Mouse (Mus musculus): ENCODE results near the gene Dcaf15. TPM values are rescaled to one million over a fixed set of nuclear protein-coding genes. Genes with fewer than 3 reads are reported as not detected.

Gene Dcaf15
- polyA plus RNA-seq, 1 experiment from 2014 or later, result 6.9 TPM

DNA sequence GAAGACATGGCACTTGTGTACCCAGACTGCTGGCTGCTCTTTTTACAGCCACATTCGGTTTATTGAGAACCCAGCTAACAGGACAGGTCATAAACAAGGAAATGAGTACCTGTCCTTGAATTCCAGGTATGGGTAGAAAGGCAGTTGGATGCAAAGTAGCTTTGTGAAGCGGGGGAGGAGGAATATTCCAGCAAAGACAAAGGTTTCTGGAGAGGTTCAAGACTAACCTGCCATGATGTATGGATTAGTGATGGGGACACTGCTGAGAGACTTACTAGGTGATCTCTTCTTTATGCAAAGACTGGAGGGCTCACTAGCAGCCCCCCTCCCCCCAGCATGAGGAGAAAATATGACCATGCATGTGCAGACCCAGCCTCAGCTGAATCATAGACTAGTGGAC, 1.1 kb upstream of the Dcaf15 start:
- Histone ChIP-seq H3K27ac (ENCODE audit: low read length) (no peak overlapping the region), H3K4me3 (ENCODE audit: low read length) (no peak overlapping the region), H3K27me3 (ENCODE audit: control insufficient read depth, insufficient read depth, low read depth, low read length) (no peaks in the 10 kb centered on the region), H3K4me2 (ENCODE audit: low read depth, low read length) (no peak overlapping the region), H3K9ac (ENCODE audit: low read length) (no peak overlapping the region), H3K4me1 (replicated peaks; ENCODE audit: control insufficient read depth, insufficient read depth, low read length) (peaks cover 11% of the 10 kb centered on the region), H3K9me3 (ENCODE audit: control insufficient read depth, low read length) (no peaks in the 10 kb centered on the region), H3K36me3 (ENCODE audit: control insufficient read depth, insufficient read depth, low read length) (peaks cover 10% of the 10 kb centered on the region)
- WGBS, result 80% methylated on average over 2 of the region's 2 CpGs
- no peak for ATAC-seq (ENCODE audit: low read depth)

- no peaks in the 10 kb centered on the region for H3K27me3 ChIP-seq (ENCODE audit: control insufficient read depth, insufficient read depth, low read depth, low read length)
- peak overlapping the region; percentile 78 for H3K4me2 ChIP-seq (ENCODE audit: low read depth, low read length)
- H3K9me3 ChIP-seq (ENCODE audit: control insufficient read depth, low read length), result no peaks in the 10 kb centered on the region
- H3K36me3 ChIP-seq (ENCODE audit: control insufficient read depth, insufficient read depth, low read length), result peaks cover 10% of the 10 kb centered on the region
- peaks cover 11% of the 10 kb centered on the region for H3K4me1 ChIP-seq (replicated peaks; ENCODE audit: control insufficient read depth, insufficient read depth, low read length)
- peak overlapping the region; percentile 77 for H3K4me3 ChIP-seq (ENCODE audit: low read length)
- WGBS, result 2% methylated on average over 13 of the region's 29 CpGs
- H3K27ac ChIP-seq (ENCODE audit: low read length), result peak overlapping the region; percentile 88
- H3K9ac ChIP-seq (ENCODE audit: low read length), result peak overlapping the region; percentile 90
- ATAC-seq (ENCODE audit: low read depth), result peak; percentile 79
These were observed 347 bp downstream of the Dcaf15 start for GRCm38 (mm10) chr8:84104221-84104620.

DNA sequence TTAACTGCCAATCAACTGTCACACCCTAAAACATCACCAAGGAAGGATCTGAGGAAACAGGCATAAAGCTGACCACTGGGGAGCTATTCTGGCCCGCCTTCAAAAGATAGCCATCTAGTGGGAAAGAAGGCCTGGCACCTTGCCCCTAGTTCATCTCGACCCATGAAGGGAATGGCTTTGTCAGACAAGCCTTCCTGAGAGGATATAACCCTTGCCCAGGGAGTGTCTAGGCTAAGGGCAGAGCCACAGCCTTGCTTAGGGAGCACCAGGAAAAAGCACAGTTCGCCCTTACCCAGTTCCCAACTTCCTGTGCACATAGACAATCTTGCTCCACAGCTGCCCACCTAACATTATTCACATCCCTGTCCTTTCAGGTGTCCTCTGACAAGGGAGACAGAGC, 967 bp downstream of the Dcaf15 start:
- H3K4me3 ChIP-seq (ENCODE audit: low read length), result peak overlapping the region; percentile 77
- no peak for ATAC-seq (ENCODE audit: low read depth)

DNA sequence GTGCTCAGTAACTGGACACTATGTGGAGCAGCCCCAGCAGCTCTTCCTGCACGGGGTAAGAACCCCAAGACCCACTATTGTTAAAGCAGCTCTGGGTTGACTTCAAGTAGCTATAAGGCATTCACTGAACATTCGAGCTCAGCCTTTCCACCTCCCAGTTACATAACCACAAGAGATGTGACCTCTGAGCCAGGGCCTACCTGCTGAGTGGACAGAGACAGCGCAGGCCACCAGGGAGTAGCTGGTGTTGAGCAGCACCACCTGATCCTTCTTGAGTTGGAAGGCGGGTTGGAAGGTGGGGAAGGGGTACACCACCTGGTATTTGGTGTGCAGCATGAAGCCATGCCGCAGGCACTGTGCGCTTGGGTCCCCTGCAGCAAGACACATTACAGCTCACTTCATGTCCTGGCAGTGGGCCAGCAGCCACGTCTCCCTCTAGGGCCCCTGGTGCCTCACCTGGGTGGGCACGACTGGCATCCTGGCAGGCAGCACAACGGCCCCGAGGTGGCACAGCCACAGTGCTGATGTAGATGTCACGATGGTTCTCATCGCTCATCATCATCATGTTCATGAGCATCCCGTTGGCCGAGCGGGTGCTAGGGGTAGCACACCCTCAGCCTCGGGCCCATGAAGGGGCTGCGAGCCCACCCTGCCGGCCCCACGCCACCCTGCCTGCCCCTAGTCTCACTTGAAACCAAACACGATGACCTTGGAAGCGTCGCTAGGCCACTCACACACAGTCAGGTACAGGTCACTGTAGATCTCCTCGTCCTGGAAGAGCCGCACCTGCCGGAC, 2.9 kb downstream of the Dcaf15 start:
- H3K27me3 ChIP-seq (ENCODE audit: control insufficient read depth, insufficient read depth, low read depth, low read length), result no peaks in the 10 kb centered on the region
- H3K4me3 ChIP-seq (ENCODE audit: low read length), result no peak overlapping the region
- H3K4me2 ChIP-seq (ENCODE audit: low read depth, low read length), result no peak overlapping the region
- 87% methylated on average over 25 of the region's 25 CpGs for WGBS
- no peak for ATAC-seq (ENCODE audit: low read depth)
- no peak overlapping the region for H3K9ac ChIP-seq (ENCODE audit: low read length)
- H3K27ac ChIP-seq (ENCODE audit: low read length), result no peak overlapping the region
- peaks cover 30% of the 10 kb centered on the region for H3K36me3 ChIP-seq (ENCODE audit: control insufficient read depth, insufficient read depth, low read length)
- no peaks in the 10 kb centered on the region for H3K9me3 ChIP-seq (ENCODE audit: control insufficient read depth, low read length)
- peaks cover 11% of the 10 kb centered on the region for H3K4me1 ChIP-seq (replicated peaks; ENCODE audit: control insufficient read depth, insufficient read depth, low read length)

More for the DNA sequence above, 967 bp downstream of the Dcaf15 start:
- Histone ChIP-seq H3K4me2 (ENCODE audit: low read depth, low read length) (peak overlapping the region; percentile 78), H3K27ac (ENCODE audit: low read length) (no peak overlapping the region; the same call in 1 of the 2 replicates), H3K9ac (ENCODE audit: low read length) (peak overlapping the region; percentile 90), H3K9me3 (ENCODE audit: control insufficient read depth, low read length) (no peaks in the 10 kb centered on the region), H3K4me1 (replicated peaks; ENCODE audit: control insufficient read depth, insufficient read depth, low read length) (peaks cover 11% of the 10 kb centered on the region), H3K27me3 (ENCODE audit: control insufficient read depth, insufficient read depth, low read depth, low read length) (no peaks in the 10 kb centered on the region), H3K36me3 (ENCODE audit: control insufficient read depth, insufficient read depth, low read length) (peaks cover 13% of the 10 kb centered on the region)
- 33% methylated on average over 3 of the region's 3 CpGs for WGBS

- Histone ChIP-seq H3K27ac (ENCODE audit: low read length) (no peak overlapping the region), H3K9me3 (ENCODE audit: control insufficient read depth, low read length) (no peaks in the 10 kb centered on the region), H3K9ac (ENCODE audit: low read length) (no peak overlapping the region), H3K36me3 (ENCODE audit: control insufficient read depth, insufficient read depth, low read length) (peaks cover 38% of the 10 kb centered on the region), H3K4me3 (ENCODE audit: low read length) (no peak overlapping the region), H3K4me1 (replicated peaks; ENCODE audit: control insufficient read depth, insufficient read depth, low read length) (peaks cover 5% of the 10 kb centered on the region), H3K4me2 (ENCODE audit: low read depth, low read length) (no peak overlapping the region), H3K27me3 (ENCODE audit: control insufficient read depth, insufficient read depth, low read depth, low read length) (no peaks in the 10 kb centered on the region)
- ATAC-seq (ENCODE audit: low read depth), result no peak
- WGBS, result 88% methylated on average over 7 of the region's 7 CpGs
These were observed 6.2 kb downstream of the Dcaf15 start for GRCm38 (mm10) chr8:84098376-84098775.

- no peak overlapping the region for H3K9ac ChIP-seq (ENCODE audit: low read length)
- ATAC-seq (ENCODE audit: low read depth), result no peak; the same call in 1 of the 2 replicates
- no peak overlapping the region for H3K4me3 ChIP-seq (ENCODE audit: low read length)
- no peak overlapping the region for H3K27ac ChIP-seq (ENCODE audit: low read length)
- H3K4me1 ChIP-seq (replicated peaks; ENCODE audit: control insufficient read depth, insufficient read depth, low read length), result no peaks in the 10 kb centered on the region
- H3K9me3 ChIP-seq (ENCODE audit: control insufficient read depth, low read length), result no peaks in the 10 kb centered on the region
- no peak overlapping the region for H3K4me2 ChIP-seq (ENCODE audit: low read depth, low read length)
- no peaks in the 10 kb centered on the region for H3K27me3 ChIP-seq (ENCODE audit: control insufficient read depth, insufficient read depth, low read depth, low read length)
- H3K36me3 ChIP-seq (ENCODE audit: control insufficient read depth, insufficient read depth, low read length), result peaks cover 34% of the 10 kb centered on the region
- WGBS, result 59% methylated on average over 8 of the region's 8 CpGs
These were observed 8.5 kb downstream of the Dcaf15 start for GRCm38 (mm10) chr8:84096061-84096460.

DNA sequence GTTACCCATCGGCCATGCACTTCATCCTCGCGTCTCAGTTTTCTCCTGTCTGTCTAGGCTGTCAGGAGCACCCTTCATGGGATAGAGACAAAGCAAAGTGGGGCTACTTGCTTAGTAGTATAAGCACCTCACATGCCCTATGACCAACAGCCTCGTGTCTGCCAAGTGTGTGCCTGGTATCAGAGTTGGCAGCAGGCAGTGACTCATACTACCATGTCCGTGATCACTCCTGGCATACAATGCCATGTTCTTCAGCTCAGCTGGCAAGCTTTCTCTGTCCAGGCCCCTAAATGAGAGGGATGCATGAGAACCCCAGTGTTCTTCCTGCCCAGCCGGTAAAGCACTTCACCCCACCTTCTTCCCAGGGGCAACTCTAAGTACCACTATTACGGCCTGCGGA, 14.0 kb downstream of the Dcaf15 start:
- H3K9ac ChIP-seq (ENCODE audit: low read length), result no peak overlapping the region
- no peaks in the 10 kb centered on the region for H3K27me3 ChIP-seq (ENCODE audit: control insufficient read depth, insufficient read depth, low read depth, low read length)
- H3K4me2 ChIP-seq (ENCODE audit: low read depth, low read length), result no peak overlapping the region
- H3K27ac ChIP-seq (ENCODE audit: low read length), result no peak overlapping the region
- H3K4me1 ChIP-seq (replicated peaks; ENCODE audit: control insufficient read depth, insufficient read depth, low read length), result no peaks in the 10 kb centered on the region
- WGBS, result 85% methylated on average over 8 of the region's 8 CpGs
- H3K4me3 ChIP-seq (ENCODE audit: low read length), result no peak overlapping the region
- H3K9me3 ChIP-seq (ENCODE audit: control insufficient read depth, low read length), result no peaks in the 10 kb centered on the region
- peaks cover 29% of the 10 kb centered on the region for H3K36me3 ChIP-seq (ENCODE audit: control insufficient read depth, insufficient read depth, low read length)
- ATAC-seq (ENCODE audit: low read depth), result no peak

GRCm38 (mm10) chr8:84089277-84089676, 15.3 kb downstream of the Dcaf15 start:
- H3K4me2 ChIP-seq (ENCODE audit: low read depth, low read length), result no peak overlapping the region
- H3K9ac ChIP-seq (ENCODE audit: low read length), result no peak overlapping the region
- no peak overlapping the region for H3K27ac ChIP-seq (ENCODE audit: low read length)
- no peaks in the 10 kb centered on the region for H3K4me1 ChIP-seq (replicated peaks; ENCODE audit: control insufficient read depth, insufficient read depth, low read length)
- WGBS, result 63% methylated on average over 9 of the region's 9 CpGs
- H3K36me3 ChIP-seq (ENCODE audit: control insufficient read depth, insufficient read depth, low read length), result peaks cover 30% of the 10 kb centered on the region
- ATAC-seq (ENCODE audit: low read depth), result no peak
- H3K4me3 ChIP-seq (ENCODE audit: low read length), result no peak overlapping the region
- no peaks in the 10 kb centered on the region for H3K9me3 ChIP-seq (ENCODE audit: control insufficient read depth, low read length)
- H3K27me3 ChIP-seq (ENCODE audit: control insufficient read depth, insufficient read depth, low read depth, low read length), result no peaks in the 10 kb centered on the region

- no peak overlapping the region for H3K4me2 ChIP-seq (ENCODE audit: low read depth, low read length)
- no peak for ATAC-seq (ENCODE audit: low read depth)
These were observed 16.7 kb downstream of the Dcaf15 start for GRCm38 (mm10) chr8:84087821-84088220.

More at GRCm38 (mm10) chr8:84087821-84088220, 16.7 kb downstream of the Dcaf15 start:
- H3K9me3 ChIP-seq (ENCODE audit: control insufficient read depth, low read length), result no peaks in the 10 kb centered on the region
- 93% methylated on average over 14 of the region's 14 CpGs for WGBS
- H3K9ac ChIP-seq (ENCODE audit: low read length), result no peak overlapping the region
- no peaks in the 10 kb centered on the region for H3K27me3 ChIP-seq (ENCODE audit: control insufficient read depth, insufficient read depth, low read depth, low read length)
- peaks cover 35% of the 10 kb centered on the region for H3K36me3 ChIP-seq (ENCODE audit: control insufficient read depth, insufficient read depth, low read length)
- no peak overlapping the region for H3K4me3 ChIP-seq (ENCODE audit: low read length)
- no peak overlapping the region for H3K27ac ChIP-seq (ENCODE audit: low read length)
- no peaks in the 10 kb centered on the region for H3K4me1 ChIP-seq (replicated peaks; ENCODE audit: control insufficient read depth, insufficient read depth, low read length)
